Mouse (Mus musculus): ENCODE data around the gene Smox.

- TF ChIP-seq CTCF (IDR thresholded peaks at IDR 0.05; ENCODE audit: extremely low read depth, insufficient read length, insufficient replicate concordance, low read depth, low read length) (no peak), POLR2A (IDR thresholded peaks at IDR 0.05; ENCODE audit: low read depth, low read length) (no peak)
Measured at GRCm38 (mm10) chr2:131539780-131540179, 48.5 kb downstream of the Smox start.

All from small intestine, adult 2 months (tissue).